Comparison of ENCODE assay signal across 21 mouse cellular contexts in the genomic region with DNA sequence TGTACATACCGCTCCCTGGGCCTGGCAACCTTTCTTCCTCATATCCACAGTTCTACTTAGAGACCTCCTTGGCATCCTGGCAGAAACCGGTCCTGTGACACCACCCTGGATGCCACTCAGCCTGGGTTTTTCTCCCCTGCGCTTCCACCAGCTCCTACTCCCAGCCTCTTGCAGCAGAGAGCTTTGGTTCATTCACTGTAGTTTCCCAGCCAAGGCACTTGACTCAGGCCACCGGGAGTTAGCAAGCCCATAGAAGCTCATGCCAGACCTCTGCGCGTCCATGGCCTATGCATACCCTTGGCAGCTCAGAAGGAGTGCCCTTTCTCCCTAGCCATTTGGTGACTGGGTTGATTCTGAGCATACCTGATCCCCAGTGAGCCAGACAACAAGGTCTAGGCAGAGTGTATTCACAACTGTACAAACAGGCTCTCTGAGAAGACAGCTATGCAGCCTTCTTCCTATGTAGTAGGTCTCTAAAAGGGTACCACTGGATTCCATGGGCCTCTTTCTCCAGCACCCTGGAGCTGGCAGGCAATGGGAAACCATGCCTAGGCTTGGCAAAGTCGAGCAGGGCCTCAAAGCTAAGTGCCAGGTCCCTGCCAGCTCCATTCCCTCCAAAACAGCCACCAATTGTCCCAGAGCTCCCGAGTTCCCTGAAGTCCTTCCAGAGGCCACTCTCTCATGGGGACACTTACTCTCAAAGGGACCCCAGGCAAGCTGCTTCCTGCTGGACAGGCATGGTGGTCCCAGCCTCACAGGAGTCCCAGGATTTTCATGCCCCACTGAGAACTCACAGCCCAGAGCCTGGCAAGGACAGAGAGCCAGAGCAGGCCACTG. TPM values are rescaled to one million over a fixed set of nuclear protein-coding genes. Genes with fewer than 3 reads are reported as not detected.
DNase-seq lines count a peak whose midpoint lies in the region; ATAC-seq and TF ChIP-seq lines count a peak whose summit lies in the region.
"Had no signal": no experiment of that assay in that cellular context is flagged by ENCODE, and none has a peak within 500 bp of the region (broad histone marks: within the 10 kb centered on the region; RNA-seq: fewer than 3 reads in every experiment).

No protein-coding gene starts in this region.

- no peaks in the 10 kb centered on the region for H3K9me3 ChIP-seq in hindbrain, embryonic 15.5 days
- H3K9me3 ChIP-seq in hindbrain, embryonic 11.5 days (ENCODE audit: control insufficient read depth, low read length): no peaks in the 10 kb centered on the region
- no peaks in the 10 kb centered on the region for H3K9me3 ChIP-seq in midbrain, embryonic 11.5 days (ENCODE audit: control insufficient read depth, low read length)
- H3K9me3 ChIP-seq in midbrain, embryonic 14.5 days (ENCODE audit: control insufficient read depth, low read length): no peaks in the 10 kb centered on the region
- no peaks in the 10 kb centered on the region for H3K9me3 ChIP-seq in hindbrain, embryonic 16.5 days (ENCODE audit: control insufficient read depth, low read length)
- H3K9me3 ChIP-seq in intestine, embryonic 16.5 days (ENCODE audit: control insufficient read depth, low read length): no peaks in the 10 kb centered on the region
- H3K9me3 ChIP-seq: liver, embryonic 15.5 days; neural tube, embryonic 13.5 days had no signal

- no peak overlapping the region for H3K4me2 ChIP-seq in hindbrain, embryonic 15.5 days
- no peak overlapping the region for H3K4me2 ChIP-seq in hindbrain, embryonic 11.5 days (replicated peaks; ENCODE audit: low read depth, low read length)
- no peak overlapping the region for H3K4me2 ChIP-seq in midbrain, embryonic 11.5 days
- no peak overlapping the region for H3K4me2 ChIP-seq in midbrain, embryonic 14.5 days (ENCODE audit: low read length)
- no peak overlapping the region for H3K4me2 ChIP-seq in hindbrain, embryonic 16.5 days (ENCODE audit: low read length)
- no peak overlapping the region for H3K4me2 ChIP-seq in intestine, embryonic 16.5 days (ENCODE audit: low read depth, low read length)
- H3K4me2 ChIP-seq: liver, embryonic 15.5 days; neural tube, embryonic 13.5 days had no signal

- TF ChIP-seq POLR2A in cerebellum, adult 2 months (IDR thresholded peaks at IDR 0.05; ENCODE audit: borderline replicate concordance, insufficient read depth, low read length): no peak

- TF ChIP-seq CTCF in cerebellum, adult 2 months (IDR thresholded peaks at IDR 0.05; ENCODE audit: borderline replicate concordance, insufficient read depth, low read depth, low read length): no peak

- no peaks in the 10 kb centered on the region for H3K27me3 ChIP-seq in cerebellum, adult 2 months (ENCODE audit: control insufficient read depth, insufficient read depth, low read length)
- no peaks in the 10 kb centered on the region for H3K27me3 ChIP-seq in hindbrain, embryonic 15.5 days
- no peaks in the 10 kb centered on the region for H3K27me3 ChIP-seq in hindbrain, embryonic 11.5 days (ENCODE audit: control insufficient read depth, insufficient read depth, low read length)
- H3K27me3 ChIP-seq in midbrain, embryonic 11.5 days (ENCODE audit: control insufficient read depth, insufficient read depth, low read length): peaks cover 2% of the 10 kb centered on the region; the same call in 1 of the 2 replicates
- no peaks in the 10 kb centered on the region for H3K27me3 ChIP-seq in midbrain, embryonic 14.5 days (ENCODE audit: control insufficient read depth, insufficient read depth, low read length)
- H3K27me3 ChIP-seq in hindbrain, embryonic 16.5 days (replicated peaks; ENCODE audit: control insufficient read depth, insufficient read depth, low read length): no peaks in the 10 kb centered on the region
- no peaks in the 10 kb centered on the region; the same call in 1 of the 2 replicates for H3K27me3 ChIP-seq in intestine, embryonic 16.5 days (replicated peaks; ENCODE audit: control insufficient read depth, insufficient read depth, low read length)

- peak; percentile 40 to 62 for DNase-seq in cerebellum, adult 2 months
- DNase-seq in hindbrain, embryonic 11.5 days (ENCODE audit: low spot score): no peak
- DNase-seq in midbrain, embryonic 11.5 days (ENCODE audit: low spot score, missing footprints): peak; percentile 73
- no peak for DNase-seq in midbrain, embryonic 14.5 days
- DNase-seq: gastrocnemius, adult 2 months; kidney, adult 2 months; kidney, postnatal 14 days; thymus, postnatal 36 days had no signal

- no peak overlapping the region for H3K4me3 ChIP-seq in cerebellum, adult 2 months (replicated peaks; ENCODE audit: insufficient read depth, low read depth, low read length)
- no peak overlapping the region for H3K4me3 ChIP-seq in hindbrain, embryonic 15.5 days
- H3K4me3 ChIP-seq in hindbrain, embryonic 11.5 days (ENCODE audit: low read depth, low read length): no peak overlapping the region
- H3K4me3 ChIP-seq in midbrain, embryonic 11.5 days (ENCODE audit: low read depth, low read length): no peak overlapping the region
- no peak overlapping the region for H3K4me3 ChIP-seq in midbrain, embryonic 14.5 days (replicated peaks; ENCODE audit: low read depth, low read length)
- H3K4me3 ChIP-seq in hindbrain, embryonic 16.5 days (ENCODE audit: low read length): no peak overlapping the region
- H3K4me3 ChIP-seq in intestine, embryonic 16.5 days (ENCODE audit: low read length): no peak overlapping the region
- H3K4me3 ChIP-seq: erythroblast, embryonic 14.5 days; gastrocnemius, adult 2 months; liver, embryonic 15.5 days; neural tube, embryonic 13.5 days had no signal

- H3K4me1 ChIP-seq in cerebellum, adult 2 months (ENCODE audit: control insufficient read depth, insufficient read depth, low read length): peaks cover 27% of the 10 kb centered on the region
- H3K4me1 ChIP-seq in hindbrain, embryonic 15.5 days (replicated peaks): peaks cover 26% of the 10 kb centered on the region
- no peaks in the 10 kb centered on the region for H3K4me1 ChIP-seq in hindbrain, embryonic 11.5 days (replicated peaks; ENCODE audit: control insufficient read depth, insufficient read depth, low read length)
- peaks cover 15% of the 10 kb centered on the region for H3K4me1 ChIP-seq in midbrain, embryonic 11.5 days (ENCODE audit: control insufficient read depth, insufficient read depth, low read length)
- peaks cover 19% of the 10 kb centered on the region for H3K4me1 ChIP-seq in midbrain, embryonic 14.5 days (ENCODE audit: control insufficient read depth, insufficient read depth, low read length)
- H3K4me1 ChIP-seq in hindbrain, embryonic 16.5 days (ENCODE audit: control insufficient read depth, insufficient read depth, low read depth, low read length): peaks cover 22% of the 10 kb centered on the region
- H3K4me1 ChIP-seq in intestine, embryonic 16.5 days (ENCODE audit: control insufficient read depth, insufficient read depth, low read length): peaks cover 10% of the 10 kb centered on the region

- H3K36me3 ChIP-seq in hindbrain, embryonic 15.5 days: no peaks in the 10 kb centered on the region
- H3K36me3 ChIP-seq in hindbrain, embryonic 11.5 days (ENCODE audit: control insufficient read depth, insufficient read depth, low read length): no peaks in the 10 kb centered on the region
- H3K36me3 ChIP-seq in midbrain, embryonic 11.5 days (ENCODE audit: control insufficient read depth, insufficient read depth, low read length): no peaks in the 10 kb centered on the region
- no peaks in the 10 kb centered on the region for H3K36me3 ChIP-seq in midbrain, embryonic 14.5 days (ENCODE audit: control insufficient read depth, insufficient read depth, low read length)
- H3K36me3 ChIP-seq in hindbrain, embryonic 16.5 days (ENCODE audit: control insufficient read depth, insufficient read depth, low read length): no peaks in the 10 kb centered on the region
- no peaks in the 10 kb centered on the region for H3K36me3 ChIP-seq in intestine, embryonic 16.5 days (ENCODE audit: control insufficient read depth, insufficient read depth, low read length)
- H3K36me3 ChIP-seq: liver, embryonic 15.5 days; neural tube, embryonic 13.5 days had no signal

- 51% methylated on average over 8 of the region's 8 CpGs for WGBS in cerebellum, adult 2 months
- 79% methylated on average over 8 of the region's 8 CpGs for WGBS in hindbrain, embryonic 15.5 days
- WGBS in hindbrain, embryonic 11.5 days: 81% methylated on average over 8 of the region's 8 CpGs
- 88% methylated on average over 8 of the region's 8 CpGs for WGBS in midbrain, embryonic 11.5 days
- WGBS in midbrain, embryonic 14.5 days: 91% methylated on average over 8 of the region's 8 CpGs
- WGBS in hindbrain, embryonic 16.5 days: 74% methylated on average over 8 of the region's 8 CpGs
- WGBS in intestine, embryonic 16.5 days: 80% methylated on average over 8 of the region's 8 CpGs

- H3K9ac ChIP-seq in hindbrain, embryonic 15.5 days: no peak overlapping the region
- no peak overlapping the region for H3K9ac ChIP-seq in hindbrain, embryonic 11.5 days (ENCODE audit: low read depth, low read length)
- no peak overlapping the region for H3K9ac ChIP-seq in midbrain, embryonic 11.5 days (ENCODE audit: low read length)
- no peak overlapping the region for H3K9ac ChIP-seq in midbrain, embryonic 14.5 days (replicated peaks; ENCODE audit: low read length)
- no peak overlapping the region for H3K9ac ChIP-seq in hindbrain, embryonic 16.5 days (ENCODE audit: low read depth, low read length)
- H3K9ac ChIP-seq in intestine, embryonic 16.5 days (ENCODE audit: low read depth, low read length): no peak overlapping the region
- H3K9ac ChIP-seq: liver, embryonic 15.5 days; neural tube, embryonic 13.5 days had no signal

- H3K27ac ChIP-seq in cerebellum, adult 2 months (ENCODE audit: insufficient read depth, low read length): no peak overlapping the region
- peak overlapping the region; percentile 13; the same call in 1 of the 2 replicates for H3K27ac ChIP-seq in hindbrain, embryonic 15.5 days (replicated peaks)
- H3K27ac ChIP-seq in hindbrain, embryonic 11.5 days (ENCODE audit: low read depth, low read length): no peak overlapping the region
- H3K27ac ChIP-seq in midbrain, embryonic 11.5 days (ENCODE audit: low read depth, low read length): no peak overlapping the region
- H3K27ac ChIP-seq in midbrain, embryonic 14.5 days (replicated peaks; ENCODE audit: low read depth, low read length): no peak overlapping the region
- H3K27ac ChIP-seq in hindbrain, embryonic 16.5 days (ENCODE audit: low read depth, low read length): peak overlapping the region; percentile 24; the same call in 1 of the 2 replicates
- H3K27ac ChIP-seq in intestine, embryonic 16.5 days (ENCODE audit: low read length): no peak overlapping the region
- H3K27ac ChIP-seq: gastrocnemius, adult 2 months; liver, embryonic 15.5 days; neural tube, embryonic 13.5 days had no signal

- no peak for ATAC-seq in cerebellum, adult (ENCODE audit: insufficient number of reproducible peaks, low FRiP score, low TSS enrichment)
- no peak for ATAC-seq in hindbrain, embryonic 15.5 days (ENCODE audit: low FRiP score, low read depth)
- ATAC-seq in hindbrain, embryonic 11.5 days (ENCODE audit: low FRiP score): no peak
- no peak for ATAC-seq in midbrain, embryonic 11.5 days (ENCODE audit: low FRiP score)
- no peak for ATAC-seq in midbrain, embryonic 14.5 days (ENCODE audit: low FRiP score, low TSS enrichment)
- peak; percentile 69 for ATAC-seq in hindbrain, embryonic 16.5 days
- no peak for ATAC-seq in intestine, embryonic 16.5 days
- ATAC-seq: lung, postnatal 0 days had no signal

RNA-seq across cellular contexts. Expression of a gene that starts 15.8 kb away (rescaled TPM):
- polyA plus RNA-seq in cerebellum, adult 2 months (2012; rRNA removed): 235 and 254 TPM in 2 replicates
- polyA plus RNA-seq in hindbrain, embryonic 15.5 days (2015; fragmentation: Nextera tagmentation; extraction: Ambion mirVana): 31.7 and 35.1 TPM in 2 replicates
- polyA plus RNA-seq in hindbrain, embryonic 11.5 days (2014; fragmentation: Nextera tagmentation; extraction: Ambion mirVana): 17.2 and 18.4 TPM in 2 replicates
- 16.0 and 17.9 TPM in 2 replicates for polyA plus RNA-seq in midbrain, embryonic 11.5 days (2014; fragmentation: Nextera tagmentation; extraction: Ambion mirVana)
- 28.3 and 35.7 TPM in 2 replicates for polyA plus RNA-seq in midbrain, embryonic 14.5 days (2014; fragmentation: Nextera tagmentation; extraction: Ambion mirVana)
- 31.9 and 34.6 TPM in 2 replicates for polyA plus RNA-seq in hindbrain, embryonic 16.5 days (2015; fragmentation: Nextera tagmentation; extraction: Ambion mirVana)
- polyA plus RNA-seq in intestine, embryonic 16.5 days (2015; fragmentation: Nextera tagmentation; extraction: Ambion mirVana): 17.0 and 17.6 TPM in 2 replicates

RNA-seq across cellular contexts. Expression of a gene that starts 40.4 kb away (rescaled TPM):
- 0.13 and 0.15 TPM in 2 replicates for polyA plus RNA-seq in cerebellum, adult 2 months (2012; rRNA removed)
- polyA plus RNA-seq in hindbrain, embryonic 15.5 days (2015; fragmentation: Nextera tagmentation; extraction: Ambion mirVana): not detected in 2 replicates
- polyA plus RNA-seq in hindbrain, embryonic 11.5 days (2014; fragmentation: Nextera tagmentation; extraction: Ambion mirVana): not detected in 2 replicates
- polyA plus RNA-seq in midbrain, embryonic 11.5 days (2014; fragmentation: Nextera tagmentation; extraction: Ambion mirVana): 0.10 TPM in 1 of 2 replicates, not detected in the other
- polyA plus RNA-seq in midbrain, embryonic 14.5 days (2014; fragmentation: Nextera tagmentation; extraction: Ambion mirVana): not detected in 2 replicates
- not detected in 2 replicates for polyA plus RNA-seq in hindbrain, embryonic 16.5 days (2015; fragmentation: Nextera tagmentation; extraction: Ambion mirVana)
- not detected in 2 replicates for polyA plus RNA-seq in intestine, embryonic 16.5 days (2015; fragmentation: Nextera tagmentation; extraction: Ambion mirVana)
- polyA plus RNA-seq: brain, embryonic 14.5 days; C2C12; embryonic facial prominence, embryonic 11.5 days; erythroblast, embryonic 14.5 days; heart, embryonic 16.5 days; kidney, adult 2 months; liver, embryonic 15.5 days; lung, postnatal 0 days; neural tube, embryonic 13.5 days; small intestine, adult 2 months had no signal

Comparison
In these comparisons a context has a peak if more than half of its experiments do, and no peak if none do; other contexts are left out.
1. DNase-seq: peak in cerebellum, adult 2 months (2 of 2) and midbrain, embryonic 11.5 days (single experiment); none in hindbrain, embryonic 11.5 days (single experiment) and midbrain, embryonic 14.5 days (single experiment).
2. H3K27ac ChIP-seq: peak in hindbrain, embryonic 15.5 days (single experiment) and hindbrain, embryonic 16.5 days (single experiment); none in cerebellum, adult 2 months (single experiment), hindbrain, embryonic 11.5 days (single experiment), midbrain, embryonic 11.5 days (single experiment), midbrain, embryonic 14.5 days (single experiment) and intestine, embryonic 16.5 days (single experiment).